Mouse (Mus musculus): ENCODE data around the gene Cltc. TPM values are rescaled to one million over a fixed set of nuclear protein-coding genes. Genes with fewer than 3 reads are reported as not detected.
"Not testable (repeated sequence)": the region's sequence is repeated elsewhere in the genome, so short reads cannot be mapped to it uniquely, and the experiment has no call there.

Cltc gene
- total RNA-seq, 2 experiments from 2014 or later: 512 to 513 TPM

- intact Hi-C loops (cut with DNase I): no loop called here
- no peak for DNase-seq (ENCODE audit: extremely low spot score in 1 of 2, low spot score in 2 of 2)
Measured at GRCm38 (mm10) chr11:86742605-86743004, 14.8 kb downstream of the Cltc start.

- DNase-seq (ENCODE audit: extremely low spot score in 1 of 2, low spot score in 2 of 2): no peak
- intact Hi-C loops (cut with DNase I): no loop called here
Measured at GRCm38 (mm10) chr11:86741505-86741904, 15.9 kb downstream of the Cltc start.

- intact Hi-C loops (cut with DNase I): no loop called here
- DNase-seq (ENCODE audit: extremely low spot score in 1 of 2, low spot score in 2 of 2): no peak
Measured at GRCm38 (mm10) chr11:86739470-86739869, 17.9 kb downstream of the Cltc start.

- no peak for DNase-seq (ENCODE audit: extremely low spot score in 1 of 2, low spot score in 2 of 2)
- intact Hi-C loops (cut with DNase I): no loop called here
Measured at GRCm38 (mm10) chr11:86738956-86739355, 18.4 kb downstream of the Cltc start.

GRCm38 (mm10) chr11:86738308-86738707, 19.1 kb downstream of the Cltc start:
- DNase-seq (ENCODE audit: extremely low spot score in 1 of 2, low spot score in 2 of 2): not testable (repeated sequence)

GRCm38 (mm10) chr11:86737301-86738000, 19.9 kb downstream of the Cltc start:
- intact Hi-C loops (cut with DNase I): no loop called here
- DNase-seq (ENCODE audit: extremely low spot score in 1 of 2, low spot score in 2 of 2): no peak

More at GRCm38 (mm10) chr11:86738308-86738707, 19.1 kb downstream of the Cltc start:
- intact Hi-C loops (cut with DNase I): not testable (repeated sequence)

- intact Hi-C loops (cut with DNase I): no loop called here
- no peak for DNase-seq (ENCODE audit: extremely low spot score in 1 of 2, low spot score in 2 of 2)
Measured at GRCm38 (mm10) chr11:86734993-86735392, 22.4 kb downstream of the Cltc start.

- intact Hi-C loops (cut with DNase I): no loop called here
- DNase-seq (ENCODE audit: extremely low spot score in 1 of 2, low spot score in 2 of 2): no peak
Measured at GRCm38 (mm10) chr11:86734241-86734939, 23.0 kb downstream of the Cltc start.

GRCm38 (mm10) chr11:86731443-86731842, 25.9 kb downstream of the Cltc start:
- intact Hi-C loops (cut with DNase I): no loop called here
- DNase-seq (ENCODE audit: extremely low spot score in 1 of 2, low spot score in 2 of 2): no peak

- DNase-seq (ENCODE audit: extremely low spot score in 1 of 2, low spot score in 2 of 2): no peak
- intact Hi-C loops (cut with DNase I): no loop called here
Measured at GRCm38 (mm10) chr11:86725607-86726006, 31.8 kb downstream of the Cltc start.

- DNase-seq (ENCODE audit: extremely low spot score in 1 of 2, low spot score in 2 of 2): no peak
- intact Hi-C loops (cut with DNase I): no loop called here
Measured at GRCm38 (mm10) chr11:86724982-86725381, 32.4 kb downstream of the Cltc start.

- no peak for DNase-seq (ENCODE audit: extremely low spot score in 1 of 2, low spot score in 2 of 2)
- intact Hi-C loops (cut with DNase I): no loop called here
Measured at GRCm38 (mm10) chr11:86724004-86724403, 33.4 kb downstream of the Cltc start.

- intact Hi-C loops (cut with DNase I): loop anchor here (5.0 kb wide), 1 partner anchor 78 kb away; no protein-coding TSS in a partner anchor
- no peak for DNase-seq (ENCODE audit: extremely low spot score in 1 of 2, low spot score in 2 of 2)
Measured at GRCm38 (mm10) chr11:86719390-86719789, 38.0 kb downstream of the Cltc start.

GRCm38 (mm10) chr11:86718369-86718768, 39.0 kb downstream of the Cltc start:
- intact Hi-C loops (cut with DNase I): loop anchor here (5.0 kb wide), 1 partner anchor 79 kb away; no protein-coding TSS in a partner anchor
- no peak for DNase-seq (ENCODE audit: extremely low spot score in 1 of 2, low spot score in 2 of 2)

- no peak for DNase-seq (ENCODE audit: extremely low spot score in 1 of 2, low spot score in 2 of 2)
- intact Hi-C loops (cut with DNase I): loop anchor here (5.0 kb wide), 1 partner anchor 80 kb away; no protein-coding TSS in a partner anchor
Measured at GRCm38 (mm10) chr11:86717306-86718065, 39.9 kb downstream of the Cltc start.

- intact Hi-C loops (cut with DNase I): loop anchor here (5.0 kb wide), 1 partner anchor 83 kb away; no protein-coding TSS in a partner anchor
- no peak for DNase-seq (ENCODE audit: extremely low spot score in 1 of 2, low spot score in 2 of 2)
Measured at GRCm38 (mm10) chr11:86714606-86715005, 42.8 kb downstream of the Cltc start.

- intact Hi-C loops (cut with DNase I): loop anchor here (10.0 kb wide), 1 partner anchor 344 kb away; no protein-coding TSS in a partner anchor
- no peak for DNase-seq (ENCODE audit: extremely low spot score in 1 of 2, low spot score in 2 of 2)
Measured at GRCm38 (mm10) chr11:86701151-86701550, 56.2 kb downstream of the Cltc start.

- no peak for DNase-seq (ENCODE audit: extremely low spot score in 1 of 2, low spot score in 2 of 2)
- intact Hi-C loops (cut with DNase I): no loop called here
Measured at GRCm38 (mm10) chr11:86695461-86695860, 61.9 kb downstream of the Cltc start.

- DNase-seq (ENCODE audit: extremely low spot score in 1 of 2, low spot score in 2 of 2): no peak
- intact Hi-C loops (cut with DNase I): no loop called here
Measured at GRCm38 (mm10) chr11:86692546-86692945, 64.8 kb downstream of the Cltc start.
